8 mouse cellular contexts compared by ENCODE assay signal in genomic region chr7:142581656-142582228, GRCm38 (mm10). TPM values are rescaled to one million over a fixed set of nuclear protein-coding genes. Genes with fewer than 3 reads are reported as not detected.
DNase-seq lines count a peak whose midpoint lies in the region; ATAC-seq and TF ChIP-seq lines count a peak whose summit lies in the region.

No protein-coding gene starts in this region.

- H3K4me2 ChIP-seq in intestine, postnatal 0 days (replicated peaks; ENCODE audit: low read depth): peak overlapping the region; percentile 57
- peak overlapping the region; percentile 56 for H3K4me2 ChIP-seq in limb, embryonic 13.5 days (replicated peaks)
- peak overlapping the region; percentile 61 for H3K4me2 ChIP-seq in myocyte (ENCODE audit: low read depth)

- H3K4me1 ChIP-seq in intestine, postnatal 0 days (replicated peaks; ENCODE audit: control insufficient read depth, insufficient read depth, low read length): no peaks in the 10 kb centered on the region; the same call in 1 of the 2 replicates
- H3K4me1 ChIP-seq in limb, embryonic 13.5 days: peaks cover 22% of the 10 kb centered on the region

- peak; percentile 35 for DNase-seq in ovary, postnatal 36 days (ENCODE audit: low spot score)
- no peak for DNase-seq in ovary, postnatal 10 days (ENCODE audit: low spot score)
- peak; percentile 75 to 77 for DNase-seq in cerebellum, postnatal 10 days
- DNase-seq in frontal cortex, postnatal 25 days (ENCODE audit: low spot score in 2 of 2): peak; percentile 23 to 27
- DNase-seq in thymus, postnatal 0 days (ENCODE audit: low spot score): peak; percentile 61

- no peak for TF ChIP-seq POLR2A in myocyte (IDR thresholded peaks at IDR 0.05; ENCODE audit: insufficient read length, low read depth)

- H3ac ChIP-seq in myocyte (ENCODE audit: control insufficient read depth, insufficient read length): no peak overlapping the region

- no peaks in the 10 kb centered on the region for H3K79me2 ChIP-seq in myocyte (ENCODE audit: control insufficient read depth, insufficient read depth)

- H3K9me3 ChIP-seq in intestine, postnatal 0 days (ENCODE audit: control insufficient read depth): no peaks in the 10 kb centered on the region
- H3K9me3 ChIP-seq in limb, embryonic 13.5 days: peaks cover 34% of the 10 kb centered on the region

- H3K36me3 ChIP-seq in intestine, postnatal 0 days (ENCODE audit: control insufficient read depth, insufficient read depth): no peaks in the 10 kb centered on the region
- H3K36me3 ChIP-seq in limb, embryonic 13.5 days: no peaks in the 10 kb centered on the region
- H3K36me3 ChIP-seq in myocyte (ENCODE audit: control insufficient read depth, insufficient read depth): no peaks in the 10 kb centered on the region

- no peak overlapping the region for H3K4me3 ChIP-seq in intestine, postnatal 0 days (ENCODE audit: low read depth, low read length)
- peak overlapping the region; percentile 27; the same call in 1 of the 2 replicates for H3K4me3 ChIP-seq in limb, embryonic 13.5 days
- no peak overlapping the region for H3K4me3 ChIP-seq in myocyte

- WGBS in intestine, postnatal 0 days: 49% methylated on average over 20 of the region's 20 CpGs
- 52% methylated on average over 20 of the region's 20 CpGs for WGBS in limb, embryonic 13.5 days

- no peak overlapping the region for H3K9ac ChIP-seq in intestine, postnatal 0 days (ENCODE audit: low read depth, low read length)
- H3K9ac ChIP-seq in limb, embryonic 13.5 days: no peak overlapping the region

- ATAC-seq in intestine, postnatal 0 days: no peak
- no peak for ATAC-seq in limb, embryonic 13.5 days (ENCODE audit: low FRiP score, low read depth)

- no peak overlapping the region for H3K27ac ChIP-seq in intestine, postnatal 0 days (ENCODE audit: low read depth, low read length)
- no peak overlapping the region for H3K27ac ChIP-seq in limb, embryonic 13.5 days

- peak; percentile 75 for TF ChIP-seq CTCF in intestine, postnatal 0 days (IDR thresholded peaks at IDR 0.05; ENCODE audit: low read depth)

- no peaks in the 10 kb centered on the region for H3K27me3 ChIP-seq in intestine, postnatal 0 days (replicated peaks; ENCODE audit: control insufficient read depth, insufficient read depth, low read length)
- no peaks in the 10 kb centered on the region for H3K27me3 ChIP-seq in limb, embryonic 13.5 days
- peaks cover 9% of the 10 kb centered on the region for H3K27me3 ChIP-seq in myocyte (ENCODE audit: control insufficient read depth, insufficient read depth, insufficient read length)

TF ChIP-seq in myocyte, 11 proteins besides CTCF, POLR2A, EP300 and RAD21:
- TF ChIP-seq MYOD1 (IDR thresholded peaks at IDR 0.05; ENCODE audit: control insufficient read depth in 1 of 3, insufficient read length in 2 of 3, low read depth in 2 of 3) (no peak), TCF3 (IDR thresholded peaks at IDR 0.05; ENCODE audit: insufficient read length, low read depth) (no peak), TCF12 (IDR thresholded peaks at IDR 0.05; ENCODE audit: insufficient read depth, poor library complexity, severe bottlenecking) (no peak), MAX (IDR thresholded peaks at IDR 0.05; ENCODE audit: low read depth) (no peak), CEBPB (IDR thresholded peaks at IDR 0.05; ENCODE audit: insufficient read depth, poor library complexity, severe bottlenecking) (no peak), REST (IDR thresholded peaks at IDR 0.05; ENCODE audit: insufficient read depth, insufficient read length) (no peak), MYOG (IDR thresholded peaks at IDR 0.05; ENCODE audit: control insufficient read depth in 1 of 3, insufficient read depth in 1 of 3, insufficient read length in 2 of 3, low read depth in 2 of 3) (no peak), USF1 (IDR thresholded peaks at IDR 0.05; ENCODE audit: low read depth) (no peak), E2F4 (IDR thresholded peaks at IDR 0.05; ENCODE audit: insufficient read depth) (no peak), SRF (IDR thresholded peaks at IDR 0.05; ENCODE audit: control insufficient read depth, insufficient read length, low read depth) (no peak), POLR2AphosphoS2 (IDR thresholded peaks at IDR 0.05; ENCODE audit: insufficient read length, low read depth) (no peak)

RNA-seq across cellular contexts. Expression of gene Mrpl23, which starts 49.3 kb away (rescaled TPM):
- polyA plus RNA-seq in intestine, postnatal 0 days (2015; fragmentation: Nextera tagmentation; extraction: Ambion mirVana): 26.7 and 33.0 TPM in 2 replicates
- 27.3 and 35.1 TPM in 2 replicates for polyA plus RNA-seq in limb, embryonic 13.5 days (2015; fragmentation: Nextera tagmentation; extraction: Ambion mirVana)
- 73.3 TPM for polyA plus RNA-seq in myocyte (2012; fragmentation: generic; extraction: Trizol)
- 20.1 and 20.7 TPM in 2 replicates for polyA plus RNA-seq in thymus, postnatal 0 days (2015; fragmentation: Nextera tagmentation; extraction: Ambion mirVana)
